Mouse (Mus musculus) cortical plate, adult 2 months (tissue): ENCODE measurements around the gene Klrb1b. TPM values are rescaled to one million over a fixed set of nuclear protein-coding genes. Genes with fewer than 3 reads are reported as not detected.
"Not testable (repeated sequence)": the region's sequence is repeated elsewhere in the genome, so short reads cannot be mapped to it uniquely, and the experiment has no call there.

ENCODE experiments used
- H3K27ac ChIP-seq: fragments of 200-500 bp; 2 replicates; pipeline ENCODE4 v1.5.1; 2012; ENCODE audit warnings: low read length, control low read depth, inconsistent platforms; ENCODE audit not compliant: insufficient read depth
- H3K4me1 ChIP-seq: fragments of 200-500 bp; 2 replicates; pipeline ENCODE4 v1.6.1; 2011; ENCODE audit warnings: low read length; ENCODE audit not compliant: control insufficient read depth, insufficient read depth
- H3K4me3 ChIP-seq: fragments of 200-500 bp; 2 replicates; pipeline ENCODE4 v1.5.1; 2011; ENCODE audit warnings: mild to moderate bottlenecking, low read length, control low read depth; ENCODE audit not compliant: insufficient read depth
- CTCF ChIP-seq: fragments of 200-500 bp; IDR thresholded peaks from 2 replicates; pipeline ENCODE4 v1.5.1; 2011; ENCODE audit warnings: mild to moderate bottlenecking, control low read depth, low read length; ENCODE audit not compliant: insufficient read depth; ENCODE audit errors: extremely low read depth
- POLR2A ChIP-seq: fragments of 200-500 bp; IDR thresholded peaks from 2 replicates; pipeline ENCODE4 v1.6.1; 2011; ENCODE audit warnings: mild to moderate bottlenecking, low read length, control low read depth; ENCODE audit not compliant: insufficient read depth; ENCODE audit errors: extremely low read depth
- polyA plus RNA-seq: library from polyadenylated mRNA; depleted of rRNA; stranded (reverse); fragments of >200 nt; gene quantifications from 2 replicates; pipeline ENCODE4 v1.2.3, GENCODE M21; 2012

Klrb1b gene
- polyA plus RNA-seq, 1 experiment = not detected

DNA sequence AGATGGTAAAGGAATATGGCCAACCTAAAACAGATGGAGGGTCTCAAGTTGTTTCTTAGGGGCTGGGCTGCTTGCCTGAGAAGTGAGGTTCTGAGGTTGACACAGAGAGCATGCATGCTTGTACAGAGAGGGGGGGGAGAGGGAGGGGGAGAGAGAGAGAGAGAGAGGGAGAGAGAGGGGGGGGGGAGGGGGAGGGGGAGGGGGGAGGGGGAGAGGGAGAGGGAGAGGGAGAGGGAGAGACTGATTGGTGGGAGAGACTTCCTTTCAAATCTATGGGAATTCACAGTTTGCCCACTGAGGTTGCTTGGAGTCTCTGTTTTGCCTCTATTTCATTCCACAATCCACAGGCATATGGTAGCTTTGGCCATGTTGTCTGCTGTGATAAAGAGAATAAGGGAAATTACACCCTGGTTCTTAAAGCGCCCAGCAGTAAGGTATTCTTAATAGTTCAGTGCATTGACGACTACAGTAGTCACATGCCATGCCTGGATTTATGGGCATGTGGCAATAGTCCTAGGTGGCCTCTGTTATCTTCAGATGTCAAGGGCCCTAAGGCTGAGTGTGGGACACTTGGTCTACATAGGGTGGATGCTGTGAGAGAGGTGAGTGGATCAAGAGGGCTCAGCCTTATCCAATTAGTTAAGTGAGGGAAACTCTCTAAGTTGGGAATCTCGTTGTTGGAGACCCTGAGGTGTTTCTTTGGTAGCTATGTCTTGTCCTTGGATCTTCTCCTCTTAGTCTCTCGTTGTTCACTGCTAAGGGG is 15.4 kb upstream of the Klrb1b start:
- Histone ChIP-seq H3K4me1 (peaks cover 4% of the 10 kb centered on the region; the same call in 1 of the 2 replicates), H3K4me3 (peak overlapping the region; percentile 84; the same call in 1 of the 2 replicates), H3K27ac (no peak overlapping the region)
- TF ChIP-seq CTCF (no peak), POLR2A (no peak)

DNA sequence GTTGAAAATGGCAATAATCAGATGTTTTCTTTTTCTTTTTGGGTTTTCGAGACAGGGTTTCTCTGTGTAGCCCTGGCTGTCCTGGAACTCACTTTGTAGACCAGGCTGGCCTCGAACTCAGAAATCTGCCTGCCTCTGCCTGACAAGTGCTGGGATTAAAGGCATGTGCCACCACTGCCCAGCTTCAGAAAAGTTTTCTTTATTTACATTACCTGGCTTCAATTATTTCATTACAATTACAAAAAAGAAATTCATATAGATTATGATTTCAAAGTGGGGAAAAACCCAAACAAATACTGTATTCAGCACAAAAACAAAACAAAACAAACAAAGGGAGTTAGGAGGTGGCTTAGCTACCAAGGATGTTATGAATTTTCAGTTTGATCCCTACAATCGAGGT is 14.5 kb upstream of the Klrb1b start:
- H3K27ac ChIP-seq, H3K4me1 ChIP-seq, H3K4me3 ChIP-seq: not testable (repeated sequence)

DNA sequence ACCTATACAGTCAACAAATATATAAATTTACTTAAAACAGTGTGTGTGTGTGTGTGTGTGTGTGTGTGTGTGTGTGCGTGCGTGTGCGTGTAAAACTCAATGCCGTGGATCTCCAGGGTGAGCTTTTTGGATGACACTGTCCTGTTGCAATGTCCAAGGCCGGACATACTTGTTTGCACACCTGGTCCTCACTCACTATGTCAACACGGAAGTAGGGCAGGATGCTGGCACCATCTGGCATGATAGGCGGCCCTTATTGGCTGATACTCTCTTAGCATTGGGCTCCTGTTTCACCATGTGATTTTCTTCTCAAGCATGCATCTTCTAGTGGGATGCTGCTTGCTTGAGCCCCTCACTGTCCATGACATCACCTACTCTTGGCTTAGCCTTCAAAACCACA is 13.8 kb upstream of the Klrb1b start:
- Histone ChIP-seq H3K27ac (no peak overlapping the region), H3K4me3 (peak overlapping the region; percentile 98; the same call in 1 of the 2 replicates), H3K4me1 (peaks cover 2% of the 10 kb centered on the region; the same call in 1 of the 2 replicates)
- TF ChIP-seq CTCF (no peak), POLR2A (no peak)

DNA sequence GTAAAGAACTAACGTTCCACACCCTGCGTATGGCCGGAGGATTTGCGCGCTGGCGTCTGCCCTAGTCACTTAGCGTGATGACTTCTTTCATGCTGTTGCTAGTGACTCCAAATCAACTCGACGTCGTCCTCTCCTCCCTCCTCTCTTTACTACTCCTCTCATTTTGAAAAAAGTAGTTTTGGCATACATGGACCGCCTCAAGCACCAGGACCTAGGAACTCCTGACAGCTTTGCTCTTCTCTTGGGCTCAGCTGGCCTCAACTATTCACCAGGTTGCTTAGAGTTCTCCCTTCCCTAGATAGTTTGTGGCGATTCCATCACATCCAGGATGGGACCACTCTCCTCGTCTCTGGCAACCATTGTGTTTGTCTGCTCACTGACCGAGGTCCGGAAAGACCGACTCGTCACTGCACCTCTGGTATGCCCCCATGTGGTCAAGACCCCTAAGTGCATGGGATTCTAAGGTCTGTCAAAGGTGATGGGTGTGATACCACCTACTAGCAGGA is 13.2 kb upstream of the Klrb1b start:
- H3K4me1 ChIP-seq = peaks cover 2% of the 10 kb centered on the region; the same call in 1 of the 2 replicates
- peak overlapping the region; percentile 52 for H3K27ac ChIP-seq
- peak; percentile 60 for TF ChIP-seq CTCF
- no peak for TF ChIP-seq POLR2A
- peak overlapping the region; percentile 98 for H3K4me3 ChIP-seq

DNA sequence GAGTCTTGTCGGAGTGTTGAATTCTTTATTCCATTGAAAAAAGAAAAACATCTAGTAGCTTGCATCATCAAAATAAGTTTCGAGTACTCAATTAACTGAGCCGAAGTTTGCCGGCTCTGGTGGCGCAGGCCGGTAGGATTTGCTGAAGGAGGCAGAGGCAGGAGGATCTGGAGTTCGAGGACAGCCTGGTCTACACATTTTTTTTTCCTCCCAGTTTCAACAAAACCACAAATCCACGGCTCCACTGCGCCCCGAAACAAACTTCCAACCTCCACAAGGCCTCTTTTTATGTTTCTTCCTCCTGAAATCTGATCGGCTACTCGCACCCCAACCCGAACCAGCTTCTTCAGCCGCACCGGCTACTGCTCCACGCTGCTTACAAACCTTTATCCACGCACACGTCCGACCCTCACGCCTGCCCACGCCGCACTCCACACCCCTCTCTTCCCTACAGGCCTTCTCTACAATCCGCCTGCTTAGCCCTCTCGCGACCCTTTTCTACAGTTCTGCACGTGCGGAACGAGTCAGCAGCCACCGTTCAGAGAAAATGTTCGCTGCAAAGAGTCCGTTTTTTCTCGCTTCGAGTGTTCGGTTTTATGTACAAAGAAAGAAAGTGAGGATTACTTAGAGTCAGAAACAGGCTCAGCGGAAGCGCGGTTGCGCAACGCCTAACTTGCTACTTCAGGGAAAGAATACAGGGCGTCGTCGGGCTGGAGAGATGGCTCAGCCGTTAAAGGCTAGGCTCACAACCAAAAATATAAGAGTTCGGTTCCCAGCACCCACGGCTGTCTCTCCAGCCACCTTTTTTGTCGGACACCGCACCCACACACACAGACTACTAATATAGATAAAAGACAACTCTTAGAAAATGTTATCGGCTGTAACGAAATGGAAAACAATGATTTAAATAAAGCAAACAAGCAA is 12.5 kb upstream of the Klrb1b start:
- TF ChIP-seq POLR2A (no peak), CTCF (no peak)
- peak overlapping the region; percentile 98 for H3K4me3 ChIP-seq
- H3K4me1 ChIP-seq = no peaks in the 10 kb centered on the region
- peak overlapping the region; percentile 62 for H3K27ac ChIP-seq

DNA sequence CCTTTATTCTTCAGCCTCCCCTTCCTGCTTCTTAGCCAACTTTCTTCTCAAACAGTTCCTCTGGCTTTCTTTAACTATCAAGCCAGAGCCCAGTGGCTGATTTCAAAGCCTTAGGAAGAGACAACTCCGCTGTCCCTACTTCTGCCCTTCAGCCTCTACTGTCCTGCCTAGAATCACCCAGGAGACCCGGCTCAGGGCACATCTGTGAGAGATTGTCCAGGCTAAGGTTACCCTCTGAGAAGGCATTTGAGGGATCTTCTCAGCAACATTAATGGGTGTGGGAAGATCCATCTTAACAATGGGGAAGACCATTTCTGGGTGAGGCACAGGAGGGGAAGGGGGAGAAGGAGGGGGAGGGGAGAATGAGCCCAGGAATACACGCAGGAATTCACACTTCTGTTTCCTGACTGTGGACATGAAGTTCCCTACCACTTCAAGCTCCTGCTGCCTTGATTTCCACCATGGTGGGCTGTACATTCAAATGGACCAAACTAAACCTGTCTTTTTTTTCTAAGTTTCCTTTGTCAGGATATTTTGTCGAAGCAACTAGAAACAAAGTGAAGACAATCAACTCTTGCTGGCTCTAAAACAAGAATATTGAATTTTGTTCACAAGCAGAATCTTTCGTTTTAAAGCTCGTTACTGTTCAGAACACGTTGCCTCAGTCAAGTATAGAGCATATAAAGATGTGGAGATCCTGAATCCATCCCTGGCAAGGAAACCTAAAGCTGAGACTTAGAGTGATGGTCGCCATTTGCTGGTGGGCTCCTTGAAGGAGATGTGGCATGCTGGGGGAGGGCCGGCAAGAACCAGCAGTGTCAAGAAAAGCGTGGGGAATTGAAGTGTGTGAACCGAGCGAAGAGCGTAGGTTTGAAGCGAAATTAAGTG is 11.6 kb upstream of the Klrb1b start:
- H3K27ac ChIP-seq = no peak overlapping the region
- TF ChIP-seq POLR2A = no peak
- no peak for TF ChIP-seq CTCF
- no peaks in the 10 kb centered on the region for H3K4me1 ChIP-seq
- H3K4me3 ChIP-seq = peak overlapping the region; percentile 98

DNA sequence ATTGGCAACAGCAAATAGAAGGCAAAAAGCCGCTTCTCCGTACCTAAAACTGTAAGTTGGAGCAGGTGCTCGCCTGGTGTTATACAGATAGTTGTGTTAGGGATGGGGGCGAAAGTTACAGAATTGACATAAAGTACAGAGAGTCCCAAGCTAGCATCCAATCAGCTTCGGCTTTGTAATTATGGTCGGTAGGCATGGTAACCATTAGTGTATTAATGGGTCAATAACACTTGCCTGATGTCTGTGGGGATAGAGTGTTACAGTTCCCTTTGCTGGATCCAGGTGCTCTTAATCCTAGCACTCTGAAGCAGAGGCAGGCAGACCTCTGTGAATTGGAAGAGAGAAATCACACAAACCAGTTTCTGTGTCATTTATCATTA is 10.8 kb upstream of the Klrb1b start:
- no peaks in the 10 kb centered on the region for H3K4me1 ChIP-seq
- TF ChIP-seq POLR2A (no peak), CTCF (no peak)
- no peak overlapping the region for H3K27ac ChIP-seq
- H3K4me3 ChIP-seq = no peak overlapping the region; the same call in 1 of the 2 replicates

DNA sequence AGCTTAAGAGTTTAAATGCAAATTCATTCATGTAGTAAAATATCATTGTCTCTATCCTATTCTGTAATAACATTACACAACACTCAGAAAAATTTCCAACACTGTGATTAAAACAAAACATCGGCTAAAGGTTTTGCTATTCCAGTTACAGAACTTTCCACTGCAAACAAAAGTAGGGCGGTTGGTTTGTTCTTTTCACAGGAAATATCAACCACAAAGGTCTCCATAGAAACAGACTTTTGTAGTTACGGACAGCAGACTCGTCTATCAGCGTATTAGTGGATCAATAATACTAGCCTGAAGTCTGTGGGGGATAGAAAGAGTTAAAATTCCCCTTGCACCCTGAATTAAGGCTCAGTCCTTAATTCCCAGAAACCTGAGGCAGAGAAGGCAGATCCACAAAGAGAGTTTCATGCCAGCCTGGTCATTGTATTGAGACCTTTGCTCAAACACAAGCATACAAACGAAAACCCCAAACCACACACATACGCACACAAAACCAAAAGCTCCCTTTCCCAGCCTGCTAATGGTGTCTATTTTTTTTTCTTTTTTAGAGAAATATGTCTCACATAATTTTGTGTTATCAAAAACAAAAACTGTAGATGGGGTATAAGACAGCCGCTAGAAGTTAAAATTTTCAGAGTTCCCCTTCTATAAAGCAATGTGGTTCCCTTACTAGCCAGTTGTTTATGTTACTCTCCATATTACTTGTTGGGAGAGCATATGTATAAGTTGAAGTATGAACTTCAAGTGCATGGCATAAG is 10.2 kb upstream of the Klrb1b start:
- TF ChIP-seq POLR2A = no peak
- TF ChIP-seq CTCF = no peak
- H3K27ac ChIP-seq = no peak overlapping the region
- no peaks in the 10 kb centered on the region for H3K4me1 ChIP-seq
- no peak overlapping the region for H3K4me3 ChIP-seq

DNA sequence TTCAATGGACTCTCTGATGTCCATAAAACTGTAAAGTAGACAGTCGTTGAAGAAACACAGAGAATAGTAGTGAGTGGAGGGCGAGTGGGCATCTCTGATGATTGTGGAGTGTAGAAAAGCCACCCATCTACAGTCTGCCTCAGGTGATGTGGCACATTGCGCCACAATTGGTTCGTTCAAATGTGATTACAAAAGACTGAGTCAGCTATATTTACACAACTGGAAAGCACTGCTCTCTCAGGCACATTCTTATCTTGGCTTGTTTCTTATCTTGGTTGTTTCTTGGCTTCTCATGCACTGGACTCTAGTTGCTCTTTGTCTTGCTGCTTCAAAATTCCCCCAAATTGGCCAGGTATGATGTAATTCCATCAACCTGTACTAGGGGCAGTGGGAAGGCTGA is 9.4 kb upstream of the Klrb1b start:
- Histone ChIP-seq H3K27ac (no peak overlapping the region), H3K4me3 (no peak overlapping the region), H3K4me1 (no peaks in the 10 kb centered on the region)
- TF ChIP-seq POLR2A = no peak
- no peak for TF ChIP-seq CTCF
